ENCODE assay signal across 14 mouse cellular contexts in the genomic region with DNA sequence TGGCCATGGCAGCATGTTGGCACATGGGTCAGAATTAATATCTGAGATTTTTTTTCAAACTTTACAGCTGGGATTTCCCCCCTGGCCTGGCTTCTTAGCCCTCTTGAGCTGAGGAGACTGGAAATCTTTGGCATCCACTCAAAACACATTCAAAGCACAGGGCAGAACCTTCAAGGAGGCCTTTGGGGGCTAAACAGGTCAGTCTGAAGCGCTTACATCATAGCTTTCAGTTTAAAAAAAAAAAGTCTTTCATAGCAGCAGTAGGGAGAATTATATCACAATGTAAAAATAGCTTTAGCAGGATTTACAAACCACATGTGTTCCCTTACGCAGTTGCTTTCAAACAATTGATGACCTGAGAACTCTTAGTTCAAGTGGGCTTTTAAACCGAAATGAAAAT. TPM values are rescaled to one million over a fixed set of nuclear protein-coding genes. Genes with fewer than 3 reads are reported as not detected.
"Had no signal": no experiment of that assay in that cellular context is flagged by ENCODE, and none has a peak within 500 bp of the region (broad histone marks: within the 10 kb centered on the region; RNA-seq: fewer than 3 reads in every experiment).

No protein-coding gene starts in this region.

- H3K4me1 ChIP-seq: neural tube, embryonic 12.5 days had no signal

- H3K9me3 ChIP-seq: limb, embryonic 12.5 days; neural tube, embryonic 12.5 days had no signal

- H3K4me3 ChIP-seq: limb, embryonic 12.5 days; myocyte; neural tube, embryonic 12.5 days had no signal

- H3K36me3 ChIP-seq: limb, embryonic 12.5 days; neural tube, embryonic 12.5 days had no signal

- H3K9ac ChIP-seq: limb, embryonic 12.5 days; liver, embryonic 14.5 days; neural tube, embryonic 12.5 days had no signal

- H3K27me3 ChIP-seq: limb, embryonic 12.5 days had no signal

- DNase-seq: kidney, adult 11 months; kidney, adult 9 months; kidney, postnatal 25 days; layer of hippocampus, postnatal 36 days; midbrain, embryonic 14.5 days; thymus, postnatal 4 days had no signal

- H3K4me2 ChIP-seq: limb, embryonic 12.5 days; neural tube, embryonic 12.5 days had no signal

- H3K27ac ChIP-seq: limb, embryonic 12.5 days; liver, embryonic 14.5 days; neural tube, embryonic 12.5 days; stomach, postnatal 0 days had no signal

RNA-seq across cellular contexts. Expression of a gene that starts 45.0 kb away (rescaled TPM):
- total RNA-seq: liver, adult 2 months; megakaryocyte progenitor cell, adult 5-6 weeks; neutrophil, adult 5-6 weeks had no signal
- polyA plus RNA-seq: liver, adult 2 months had no signal

RNA-seq across cellular contexts. Expression of a gene that starts 46.3 kb away (rescaled TPM):
- total RNA-seq: megakaryocyte progenitor cell, adult 5-6 weeks; neutrophil, adult 5-6 weeks had no signal
